Mouse (Mus musculus): ENCODE results near the gene Man1a2.

Gene Man1a2

GRCm38 (mm10) chr3:100685763-100686370, 564 bp upstream of the Man1a2 start:
- DNase-seq (ENCODE audit: inconsistent age in 2 of 2, low spot score in 1 of 2): peak; percentile 84 to 95

GRCm38 (mm10) chr3:100684234-100684975, 898 bp downstream of the Man1a2 start:
- DNase-seq (ENCODE audit: inconsistent age in 2 of 2, low spot score in 1 of 2): peak; percentile 32 to 75

GRCm38 (mm10) chr3:100682841-100683240, 2.5 kb downstream of the Man1a2 start:
- peak; percentile 22 to 64 for DNase-seq (ENCODE audit: inconsistent age in 2 of 2, low spot score in 1 of 2)

- DNase-seq (ENCODE audit: inconsistent age in 2 of 2, low spot score in 1 of 2): no peak
Measured at GRCm38 (mm10) chr3:100682281-100682680, 3.0 kb downstream of the Man1a2 start.

- peak in 1 of 2 experiments; percentile 57 for DNase-seq (ENCODE audit: inconsistent age in 2 of 2, low spot score in 1 of 2)
Measured at GRCm38 (mm10) chr3:100681448-100682092, 3.7 kb downstream of the Man1a2 start.

GRCm38 (mm10) chr3:100680226-100680625, 5.1 kb downstream of the Man1a2 start:
- DNase-seq (ENCODE audit: inconsistent age in 2 of 2, low spot score in 1 of 2): peak; percentile 42 to 80

GRCm38 (mm10) chr3:100678951-100679570, 6.2 kb downstream of the Man1a2 start:
- DNase-seq (ENCODE audit: inconsistent age in 2 of 2, low spot score in 1 of 2): peak in 1 of 2 experiments; percentile 63

GRCm38 (mm10) chr3:100675146-100675545, 10.2 kb downstream of the Man1a2 start:
- DNase-seq (ENCODE audit: inconsistent age in 2 of 2, low spot score in 1 of 2): no peak

GRCm38 (mm10) chr3:100670412-100670811, 14.9 kb downstream of the Man1a2 start:
- no peak for DNase-seq (ENCODE audit: inconsistent age in 2 of 2, low spot score in 1 of 2)

GRCm38 (mm10) chr3:100653291-100653690, 32.0 kb downstream of the Man1a2 start:
- no peak for DNase-seq (ENCODE audit: inconsistent age in 2 of 2, low spot score in 1 of 2)

GRCm38 (mm10) chr3:100641581-100641980, 43.7 kb downstream of the Man1a2 start:
- no peak for DNase-seq (ENCODE audit: inconsistent age in 2 of 2, low spot score in 1 of 2)

- peak in 1 of 2 experiments; percentile 56 for DNase-seq (ENCODE audit: inconsistent age in 2 of 2, low spot score in 1 of 2)
Measured at GRCm38 (mm10) chr3:100636255-100636654, 49.0 kb downstream of the Man1a2 start.

GRCm38 (mm10) chr3:100634821-100635220, 50.5 kb downstream of the Man1a2 start:
- DNase-seq (ENCODE audit: inconsistent age in 2 of 2, low spot score in 1 of 2): peak; percentile 46 to 78

- no peak for DNase-seq (ENCODE audit: inconsistent age in 2 of 2, low spot score in 1 of 2)
Measured at GRCm38 (mm10) chr3:100618511-100618910, 66.8 kb downstream of the Man1a2 start.

GRCm38 (mm10) chr3:100610916-100611315, 74.4 kb downstream of the Man1a2 start:
- no peak for DNase-seq (ENCODE audit: inconsistent age in 2 of 2, low spot score in 1 of 2)

GRCm38 (mm10) chr3:100604539-100604938, 80.8 kb downstream of the Man1a2 start:
- DNase-seq (ENCODE audit: inconsistent age in 2 of 2, low spot score in 1 of 2): no peak

- no peak for DNase-seq (ENCODE audit: inconsistent age in 2 of 2, low spot score in 1 of 2)
Measured at GRCm38 (mm10) chr3:100599265-100599820, 86.0 kb downstream of the Man1a2 start.

- no peak for DNase-seq (ENCODE audit: inconsistent age in 2 of 2, low spot score in 1 of 2)
Measured at GRCm38 (mm10) chr3:100591053-100591452, 94.2 kb downstream of the Man1a2 start.

- no peak for DNase-seq (ENCODE audit: inconsistent age in 2 of 2, low spot score in 1 of 2)
Measured at GRCm38 (mm10) chr3:100582721-100583355, 102.5 kb downstream of the Man1a2 start.

- no peak for DNase-seq (ENCODE audit: inconsistent age in 2 of 2, low spot score in 1 of 2)
Measured at GRCm38 (mm10) chr3:100572571-100573183, 112.6 kb downstream of the Man1a2 start.
